Mouse (Mus musculus): ENCODE data around the gene Cd247. TPM values are rescaled to one million over a fixed set of nuclear protein-coding genes. Genes with fewer than 3 reads are reported as not detected.

The Cd247 gene
- total and polyA plus RNA-seq, 2 experiments from 2014 or later, result 0.41 TPM; not detected in 1

DNA sequence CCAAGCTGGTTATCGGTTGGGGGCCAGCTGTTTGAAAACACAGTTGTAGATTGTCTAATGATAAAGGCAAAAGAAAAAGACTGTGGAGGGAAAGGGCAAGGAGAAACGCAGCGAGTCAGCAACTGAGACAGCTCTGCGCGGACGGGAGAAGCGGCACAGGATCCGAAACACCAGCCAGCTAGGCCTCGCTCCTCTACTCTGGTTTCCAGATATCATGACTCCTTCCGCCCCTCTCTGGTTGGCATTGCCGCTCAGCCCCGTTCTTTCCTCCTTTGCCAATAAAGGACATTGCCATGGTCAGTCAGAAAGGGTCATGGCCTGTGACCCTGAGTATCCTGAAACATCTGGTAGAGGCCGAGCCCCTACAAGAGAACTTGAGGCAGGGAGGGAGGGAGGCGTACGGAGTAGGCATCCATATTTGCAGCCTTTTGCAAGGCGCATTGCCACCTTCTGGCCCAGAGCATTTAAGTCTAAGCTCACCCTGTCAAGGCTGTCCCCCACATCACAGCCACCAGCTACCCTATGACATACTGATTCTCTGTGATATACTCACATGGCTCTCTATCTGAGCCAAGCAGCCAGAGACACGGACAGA lies 682 bp downstream of the Cd247 start:
- Histone ChIP-seq H3K4me1 (ENCODE audit: control insufficient read depth, insufficient read depth) (no peaks in the 10 kb centered on the region), H3K27ac (ENCODE audit: low read depth) (no peak overlapping the region; the same call in 1 of the 2 replicates), H3K36me3 (replicated peaks; ENCODE audit: control insufficient read depth, insufficient read depth, low read length) (no peaks in the 10 kb centered on the region), H3K9me3 (replicated peaks; ENCODE audit: control insufficient read depth, low read length) (no peaks in the 10 kb centered on the region), H3K9ac (replicated peaks; ENCODE audit: low read depth, low read length) (no peak overlapping the region; the same call in 1 of the 2 replicates), H3K4me3 (ENCODE audit: low read depth, low read length) (peak overlapping the region; percentile 30; the same call in 1 of the 2 replicates), H3K4me2 (ENCODE audit: low read depth, low read length) (no peak overlapping the region; the same call in 1 of the 2 replicates), H3K27me3 (ENCODE audit: control insufficient read depth, insufficient read depth, low read length) (no peaks in the 10 kb centered on the region)
- no peak for DNase-seq (ENCODE audit: low spot score)
- TF ChIP-seq CTCF (IDR thresholded peaks at IDR 0.05; ENCODE audit: low read depth), result no peak
- TF ChIP-seq EP300 (IDR thresholded peaks at IDR 0.05; ENCODE audit: low read depth), result no peak
- no peak for ATAC-seq (ENCODE audit: insufficient read depth, low read depth)
- WGBS, result 85% methylated on average over 17 of the region's 17 CpGs

DNA sequence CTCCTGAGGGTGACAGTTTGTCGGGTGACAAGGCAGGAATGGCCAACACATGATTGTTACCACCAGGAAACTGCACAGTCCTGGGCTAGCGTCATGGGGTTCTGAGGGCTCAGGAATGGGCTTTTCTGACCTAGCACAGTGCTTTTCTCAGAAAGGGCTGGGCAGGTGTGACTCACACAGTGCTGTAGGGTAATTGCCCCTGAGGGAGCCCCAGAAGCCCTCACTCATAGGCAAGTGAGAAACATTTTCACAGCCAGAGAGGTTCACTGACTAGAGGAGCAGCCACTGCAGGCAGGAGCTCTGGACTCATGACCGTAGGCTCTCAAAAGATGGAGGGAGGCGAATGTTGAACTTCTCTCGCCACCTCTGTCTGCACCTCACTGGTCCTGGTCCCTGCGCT lies 1.5 kb downstream of the Cd247 start:
- no peak overlapping the region for H3K27ac ChIP-seq (ENCODE audit: low read depth)

DNA sequence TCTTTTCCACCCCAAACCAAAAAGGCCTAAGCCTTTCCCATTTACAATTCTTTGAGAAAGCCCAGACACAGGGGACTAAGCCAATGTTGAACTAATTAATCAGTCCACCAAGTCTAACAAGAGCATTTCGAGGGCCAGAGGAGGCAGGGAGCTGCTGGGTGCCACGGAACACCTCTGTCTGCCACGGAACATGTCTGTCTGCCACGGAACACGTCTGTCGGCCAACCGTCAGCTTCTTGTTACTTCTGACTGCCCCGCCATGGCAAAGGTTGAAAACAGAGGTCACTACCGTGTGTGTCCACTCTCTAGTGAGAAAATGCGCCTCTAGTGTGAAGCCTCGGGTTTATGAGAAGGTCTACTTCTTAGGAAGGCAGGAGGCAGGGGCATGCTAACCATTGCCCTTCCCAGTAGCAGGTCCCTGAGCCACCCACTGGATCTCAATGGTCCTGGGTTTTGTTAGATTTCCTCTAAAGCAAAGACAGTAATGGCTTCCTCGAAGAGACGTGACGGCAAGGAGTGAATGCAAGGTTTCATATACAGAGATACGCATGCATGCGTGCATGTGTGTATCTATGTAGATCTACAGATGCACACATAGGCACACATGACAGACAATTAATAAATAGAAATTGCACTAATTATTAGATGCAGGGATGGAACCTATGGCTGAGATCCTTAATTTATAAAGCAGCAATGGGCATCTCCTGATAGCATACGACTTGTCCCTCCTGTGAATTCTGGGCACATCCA lies 2.2 kb downstream of the Cd247 start:
- no peaks in the 10 kb centered on the region for H3K27me3 ChIP-seq (ENCODE audit: control insufficient read depth, insufficient read depth, low read length)
- DNase-seq (ENCODE audit: low spot score) (no peak), ATAC-seq (ENCODE audit: insufficient read depth, low read depth) (no peak)
- H3K4me3 ChIP-seq (ENCODE audit: low read depth, low read length), result no peak overlapping the region
- TF ChIP-seq CTCF (IDR thresholded peaks at IDR 0.05; ENCODE audit: low read depth) (no peak), EP300 (IDR thresholded peaks at IDR 0.05; ENCODE audit: low read depth) (no peak)
- H3K4me2 ChIP-seq (ENCODE audit: low read depth, low read length), result no peak overlapping the region; the same call in 1 of the 2 replicates
- H3K9ac ChIP-seq (replicated peaks; ENCODE audit: low read depth, low read length), result no peak overlapping the region
- H3K36me3 ChIP-seq (replicated peaks; ENCODE audit: control insufficient read depth, insufficient read depth, low read length), result no peaks in the 10 kb centered on the region
- WGBS, result 90% methylated on average over 17 of the region's 17 CpGs
- H3K9me3 ChIP-seq (replicated peaks; ENCODE audit: control insufficient read depth, low read length), result no peaks in the 10 kb centered on the region
- H3K27ac ChIP-seq (ENCODE audit: low read depth), result no peak overlapping the region
- no peaks in the 10 kb centered on the region for H3K4me1 ChIP-seq (ENCODE audit: control insufficient read depth, insufficient read depth)

More for the DNA sequence above, 1.5 kb downstream of the Cd247 start:
- TF ChIP-seq EP300 (IDR thresholded peaks at IDR 0.05; ENCODE audit: low read depth) (no peak), CTCF (IDR thresholded peaks at IDR 0.05; ENCODE audit: low read depth) (no peak)
- Histone ChIP-seq H3K4me1 (ENCODE audit: control insufficient read depth, insufficient read depth) (no peaks in the 10 kb centered on the region), H3K9me3 (replicated peaks; ENCODE audit: control insufficient read depth, low read length) (no peaks in the 10 kb centered on the region), H3K4me3 (ENCODE audit: low read depth, low read length) (peak overlapping the region; percentile 30; the same call in 1 of the 2 replicates), H3K36me3 (replicated peaks; ENCODE audit: control insufficient read depth, insufficient read depth, low read length) (no peaks in the 10 kb centered on the region), H3K9ac (replicated peaks; ENCODE audit: low read depth, low read length) (no peak overlapping the region), H3K27me3 (ENCODE audit: control insufficient read depth, insufficient read depth, low read length) (no peaks in the 10 kb centered on the region), H3K4me2 (ENCODE audit: low read depth, low read length) (peak overlapping the region; percentile 21; the same call in 1 of the 2 replicates)
- ATAC-seq (ENCODE audit: insufficient read depth, low read depth) (no peak), DNase-seq (ENCODE audit: low spot score) (no peak)
- WGBS, result 84% methylated on average over 6 of the region's 6 CpGs

DNA sequence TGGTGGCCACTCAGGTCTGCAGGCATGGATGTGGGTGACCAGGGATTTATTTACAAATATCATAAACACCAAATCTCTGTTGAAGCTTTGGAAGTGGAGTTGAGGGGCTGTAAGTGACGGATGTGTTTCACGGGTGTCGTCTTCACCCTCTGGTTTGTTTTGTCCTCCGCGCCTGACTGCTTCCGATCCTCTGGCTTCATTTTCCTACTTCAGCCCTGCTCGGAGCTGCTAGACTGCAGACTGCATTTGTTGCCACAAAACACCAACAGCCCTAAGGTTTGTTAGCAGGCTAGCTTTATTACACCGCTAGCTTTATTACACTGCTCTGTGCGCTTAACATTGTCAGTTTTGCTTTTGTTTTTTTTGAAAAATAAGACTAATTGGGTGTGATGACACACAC lies 2.9 kb downstream of the Cd247 start:
- no peak overlapping the region for H3K4me3 ChIP-seq (ENCODE audit: low read depth, low read length)
- H3K27ac ChIP-seq (ENCODE audit: low read depth), result no peak overlapping the region
- no peak for TF ChIP-seq EP300 (IDR thresholded peaks at IDR 0.05; ENCODE audit: low read depth)
- DNase-seq (ENCODE audit: low spot score) (no peak), ATAC-seq (ENCODE audit: insufficient read depth, low read depth) (no peak)
- no peaks in the 10 kb centered on the region for H3K36me3 ChIP-seq (replicated peaks; ENCODE audit: control insufficient read depth, insufficient read depth, low read length)
- H3K9me3 ChIP-seq (replicated peaks; ENCODE audit: control insufficient read depth, low read length), result no peaks in the 10 kb centered on the region
- H3K9ac ChIP-seq (replicated peaks; ENCODE audit: low read depth, low read length), result no peak overlapping the region
- H3K27me3 ChIP-seq (ENCODE audit: control insufficient read depth, insufficient read depth, low read length), result no peaks in the 10 kb centered on the region
- WGBS, result 92% methylated on average over 9 of the region's 9 CpGs
- no peaks in the 10 kb centered on the region for H3K4me1 ChIP-seq (ENCODE audit: control insufficient read depth, insufficient read depth)
- H3K4me2 ChIP-seq (ENCODE audit: low read depth, low read length), result no peak overlapping the region

DNA sequence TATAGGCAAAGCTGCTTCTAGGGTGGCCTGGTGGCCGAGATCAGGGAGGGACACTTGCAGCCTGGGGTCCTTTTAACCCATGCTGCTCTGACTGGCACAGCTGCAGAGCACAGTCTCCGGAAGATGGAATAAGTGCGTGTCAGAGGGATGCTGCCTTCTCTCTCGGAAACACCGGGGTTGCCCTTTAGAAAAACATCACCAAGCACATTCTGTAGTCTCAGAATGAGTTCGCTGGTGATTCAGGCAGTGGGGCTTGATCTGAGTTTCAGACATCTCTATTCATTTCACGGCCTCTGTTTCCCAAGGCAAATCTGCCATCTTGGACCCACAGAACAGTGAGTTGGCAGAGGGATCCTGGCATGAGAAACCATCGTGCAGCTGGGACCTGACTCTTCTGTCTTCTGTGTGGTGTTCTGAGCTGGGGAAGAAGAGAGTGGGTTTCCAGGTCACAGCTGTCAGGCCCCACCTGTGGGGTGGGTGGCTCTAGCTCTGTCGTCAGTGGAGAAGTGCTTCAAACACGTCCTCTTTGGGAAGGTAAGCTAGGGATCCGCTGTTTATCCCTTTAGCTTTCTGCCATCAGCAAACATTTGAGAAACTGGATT lies 13.3 kb downstream of the Cd247 start:
- 76% methylated on average over 11 of the region's 11 CpGs for WGBS
- DNase-seq (ENCODE audit: low spot score) (no peak), ATAC-seq (ENCODE audit: insufficient read depth, low read depth) (no peak)
- Histone ChIP-seq H3K9ac (replicated peaks; ENCODE audit: low read depth, low read length) (no peak overlapping the region), H3K27ac (ENCODE audit: low read depth) (peak overlapping the region; percentile 9; the same call in 1 of the 2 replicates), H3K4me2 (ENCODE audit: low read depth, low read length) (no peak overlapping the region), H3K4me3 (ENCODE audit: low read depth, low read length) (no peak overlapping the region), H3K4me1 (ENCODE audit: control insufficient read depth, insufficient read depth) (no peaks in the 10 kb centered on the region), H3K36me3 (replicated peaks; ENCODE audit: control insufficient read depth, insufficient read depth, low read length) (no peaks in the 10 kb centered on the region), H3K9me3 (replicated peaks; ENCODE audit: control insufficient read depth, low read length) (no peaks in the 10 kb centered on the region), H3K27me3 (ENCODE audit: control insufficient read depth, insufficient read depth, low read length) (no peaks in the 10 kb centered on the region)
- TF ChIP-seq CTCF (IDR thresholded peaks at IDR 0.05; ENCODE audit: low read depth), result no peak
- TF ChIP-seq EP300 (IDR thresholded peaks at IDR 0.05; ENCODE audit: low read depth), result no peak

Measured in heart, postnatal 0 days (tissue).